Mouse (Mus musculus): ENCODE measurements around the gene Nags.

- TF ChIP-seq CTCF (IDR thresholded peaks at IDR 0.05; ENCODE audit: extremely low read depth, insufficient read depth, low read length) (no peak), POLR2A (IDR thresholded peaks at IDR 0.05; ENCODE audit: extremely low read depth, insufficient read depth, low read length) (no peak)
Measured at GRCm38 (mm10) chr11:102186235-102186634, 40.9 kb downstream of the Nags start.

All from cortical plate, adult 2 months (tissue).